Mouse (Mus musculus): ENCODE data around the gene Cst8. TPM values are rescaled to one million over a fixed set of nuclear protein-coding genes. Genes with fewer than 3 reads are reported as not detected.

The Cst8 gene
- polyA plus RNA-seq, 1 experiment from 2014 or later, result not detected

- peaks cover 8% of the 10 kb centered on the region for H3K27me3 ChIP-seq
- ATAC-seq, result no peak
- in situ Hi-C loops (cut with MboI; ENCODE audit: low pct_unique_long_range_greater_than_20kb), result no loop called here
- DNase-seq (ENCODE audit: low read depth, low spot score), result no peak
- CTCF ChIA-PET, result no interaction called here
- no peak for TF ChIP-seq CTCF (IDR thresholded peaks at IDR 0.05)
- POLR2A ChIA-PET, result no interaction called here
These were observed 21.3 kb downstream of the Cst8 start, which contains the start of gene Cst13 for GRCm38 (mm10) chr2:148819909-148820308. Cst13 (plus strand) TSS chr2:148820081.

- H3K27me3 ChIP-seq, result no peaks in the 10 kb centered on the region
- DNase-seq (ENCODE audit: low read depth, low spot score) (no peak), ATAC-seq (no peak)
- ChIA-PET CTCF (no interaction called here), POLR2A (no interaction called here)
- in situ Hi-C loops (cut with MboI; ENCODE audit: low pct_unique_long_range_greater_than_20kb), result no loop called here
- no peak for TF ChIP-seq CTCF (IDR thresholded peaks at IDR 0.05)
These were observed 27.4 kb downstream of the Cst8 start for GRCm38 (mm10) chr2:148825986-148826385.

- DNase-seq (ENCODE audit: low read depth, low spot score) (no peak), ATAC-seq (no peak)
- no peak for TF ChIP-seq CTCF (IDR thresholded peaks at IDR 0.05)
- in situ Hi-C loops (cut with MboI; ENCODE audit: low pct_unique_long_range_greater_than_20kb), result no loop called here
- ChIA-PET POLR2A (no interaction called here), CTCF (no interaction called here)
- peaks cover 9% of the 10 kb centered on the region for H3K27me3 ChIP-seq
These were observed 36.3 kb downstream of the Cst8 start, which contains the start of gene Cst9 for GRCm38 (mm10) chr2:148834912-148835311. Cst9 (plus strand) TSS chr2:148835147.

- DNase-seq (ENCODE audit: low read depth, low spot score) (no peak), ATAC-seq (no peak)
- CTCF ChIA-PET, result interaction anchor here (1.0 kb wide), 1 partner anchor 62 kb away, joined by 3 read pairs; no protein-coding TSS in a partner anchor
- in situ Hi-C loops (cut with MboI; ENCODE audit: low pct_unique_long_range_greater_than_20kb), result no loop called here
- H3K27me3 ChIP-seq, result peaks cover 12% of the 10 kb centered on the region
- TF ChIP-seq CTCF (IDR thresholded peaks at IDR 0.05), result no peak
- POLR2A ChIA-PET, result no interaction called here
These were observed 39.6 kb downstream of the Cst8 start for GRCm38 (mm10) chr2:148838075-148838777.

- H3K27me3 ChIP-seq, result peaks cover 9% of the 10 kb centered on the region
- CTCF ChIA-PET, result no interaction called here
- POLR2A ChIA-PET, result no interaction called here
- DNase-seq (ENCODE audit: low read depth, low spot score), result no peak
- in situ Hi-C loops (cut with MboI; ENCODE audit: low pct_unique_long_range_greater_than_20kb), result no loop called here
- TF ChIP-seq CTCF (IDR thresholded peaks at IDR 0.05), result no peak
- ATAC-seq, result no peak
These were observed 40.6 kb downstream of the Cst8 start for GRCm38 (mm10) chr2:148839224-148839623.

- peak; percentile 92 for ATAC-seq
- ChIA-PET CTCF (interaction anchor here (0.9 to 14.1 kb wide), 21 partner anchors 10 to 145 kb away, joined by 3 to 330 read pairs (median 8); partner anchors contain the start of genes Cst3 and Cstl1), POLR2A (interaction anchor here (0.7 to 2.4 kb wide), 4 partner anchors 14 to 51 kb away, joined by 4 to 10 read pairs (median 8); partner anchors contain the start of gene 9230104L09Rik)
- peak; percentile 87 for TF ChIP-seq CTCF (IDR thresholded peaks at IDR 0.05)
- DNase-seq (ENCODE audit: low read depth, low spot score), result peak; percentile 20
- in situ Hi-C loops (cut with MboI; ENCODE audit: low pct_unique_long_range_greater_than_20kb), result loop anchor here (5.0 kb wide), 2 partner anchors 51 to 99 kb away; partner anchors contain the start of gene Cstl1
- peaks cover 11% of the 10 kb centered on the region for H3K27me3 ChIP-seq
These were observed 52.7 kb downstream of the Cst8 start for GRCm38 (mm10) chr2:148851116-148851906.

Other genes with a start within 250 kb of the Cst8 start
- 30.5 TPM for gene Nxt1, start 126.2 kb upstream of the Cst8 start, polyA plus RNA-seq (2021)
- 27.8 TPM for gene Gzf1, start 117.8 kb upstream of the Cst8 start, polyA plus RNA-seq (2021)
- 4.3 TPM for gene Napb, start 66.3 kb upstream of the Cst8 start, polyA plus RNA-seq (2021)
- not detected for gene Cstl1, start 48.4 kb upstream of the Cst8 start, polyA plus RNA-seq (2021)
- gene Cst11, start 27.3 kb upstream of the Cst8 start, polyA plus RNA-seq (2021), result not detected
- not detected for gene 8030411F24Rik, start 16.8 kb upstream of the Cst8 start, polyA plus RNA-seq (2021)
- gene Cst12, start 9.4 kb upstream of the Cst8 start, polyA plus RNA-seq (2021), result not detected
- not detected for gene Cst13, start 21.3 kb downstream of the Cst8 start, polyA plus RNA-seq (2021)
- gene Cst9, start 36.4 kb downstream of the Cst8 start, polyA plus RNA-seq (2021), result not detected
- not detected for gene 9230104L09Rik, start 66.3 kb downstream of the Cst8 start, polyA plus RNA-seq (2021)
- 1,093 TPM for gene Cst3, start 76.9 kb downstream of the Cst8 start, polyA plus RNA-seq (2021)
- not detected for gene Gm1330, start 204.5 kb downstream of the Cst8 start, polyA plus RNA-seq (2021)
- gene Gm10750, start 218.5 kb downstream of the Cst8 start, polyA plus RNA-seq (2021), result not detected